Mouse (Mus musculus) lung, postnatal 0 days (tissue): ENCODE data around the gene Hipk2. TPM values are rescaled to one million over a fixed set of nuclear protein-coding genes. Genes with fewer than 3 reads are reported as not detected.

Experiments used
- ATAC-seq: fragments of 200-750 bp; cut with Nextera tagmentation; 2 replicates; pipeline ENCODE4 v1.8.0; 2017; ENCODE audit warnings: moderate library complexity
- DNase-seq: peaks from one replicate; pipeline ENCODE4 v3.0.0-alpha.2; 2016; ENCODE audit warnings: low spot score
- H3K27ac ChIP-seq: fragments of 300-500 bp; sonication (generic); 2 replicates; pipeline ENCODE4 v1.5.1; 2014; ENCODE audit warnings: antibody characterized with exemption, mild to moderate bottlenecking, low read length, mixed read lengths
- H3K27me3 ChIP-seq: fragments of 300-500 bp; sonication (generic); replicated peaks from 2 replicates; pipeline ENCODE4 v1.6.1; 2014; ENCODE audit warnings: low read length, mixed read lengths; ENCODE audit not compliant: insufficient read depth
- H3K36me3 ChIP-seq: fragments of 300-500 bp; sonication (generic); 2 replicates; pipeline ENCODE4 v1.6.1; 2014; ENCODE audit warnings: low read length, mixed read lengths; ENCODE audit not compliant: insufficient read depth
- H3K4me1 ChIP-seq: fragments of 300-500 bp; sonication (generic); 2 replicates; pipeline ENCODE4 v1.6.1; 2014; ENCODE audit warnings: antibody characterized with exemption, low read depth, low read length, mixed read lengths; ENCODE audit not compliant: insufficient read depth
- H3K4me2 ChIP-seq: fragments of 300-500 bp; sonication (generic); replicated peaks from 2 replicates; pipeline ENCODE4 v1.6.1; 2014; ENCODE audit warnings: low read depth, mild to moderate bottlenecking, low read length, moderate library complexity, mixed read lengths
- H3K4me3 ChIP-seq: fragments of 300-500 bp; sonication (generic); 2 replicates; pipeline ENCODE4 v1.5.1; 2014; ENCODE audit warnings: low read depth, low read length
- H3K9ac ChIP-seq: fragments of 300-500 bp; sonication (generic); replicated peaks from 2 replicates; pipeline ENCODE4 v1.6.1; 2014; ENCODE audit warnings: low read depth, mild to moderate bottlenecking
- H3K9me3 ChIP-seq: fragments of 300-500 bp; sonication (generic); 2 replicates; pipeline ENCODE4 v1.6.1; 2016; ENCODE audit warnings: low read length, mixed read lengths
- CTCF ChIP-seq: IDR thresholded peaks from 2 replicates; pipeline ENCODE4 v1.5.1; 2016; ENCODE audit warnings: antibody characterized with exemption, mild to moderate bottlenecking
- EP300 ChIP-seq: IDR thresholded peaks from 2 replicates; pipeline ENCODE4 v1.6.1; 2016; ENCODE audit warnings: antibody characterized with exemption, mild to moderate bottlenecking, control low read depth
- WGBS: fragments of 180-500 bp; shearing (Covaris S2); extraction: QIAGEN DNeasy Blood & Tissue Kit; methylation state at CpG from one replicate; pipeline ENCODE4 v1.1.7; 2014; 5-methylcytosine and 5-hydroxymethylcytosine counted together
- polyA plus RNA-seq: library from polyadenylated mRNA; unstranded; fragments of >200 nt; fragmentation: Nextera tagmentation; extraction: Ambion mirVana; gene quantifications from 2 replicates; pipeline ENCODE4 v1.2.1, GENCODE M21; 2015

Gene Hipk2
- polyA plus RNA-seq, 1 experiment from 2014 or later, result 18.4 TPM

DNA sequence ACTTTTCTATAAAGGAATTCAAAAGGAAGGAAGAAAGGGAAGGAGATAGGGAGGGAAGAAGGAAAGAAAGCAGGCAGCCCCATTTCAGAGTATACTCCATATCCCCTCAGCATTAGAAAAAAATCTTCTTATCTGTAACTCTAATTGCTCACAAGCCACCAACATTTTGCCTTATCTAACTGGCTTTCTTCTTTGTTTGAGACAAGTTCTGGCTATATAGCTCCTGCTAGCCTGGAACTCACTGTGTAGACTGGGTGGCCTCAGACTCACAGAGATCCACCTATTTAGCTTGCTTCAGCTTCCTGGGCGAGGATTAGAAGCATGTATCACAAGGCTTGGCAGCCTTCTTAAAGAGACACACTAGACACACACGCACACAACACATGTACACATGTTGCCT is 24.2 kb downstream of the Hipk2 start:
- H3K9me3 ChIP-seq, result no peaks in the 10 kb centered on the region
- no peaks in the 10 kb centered on the region for H3K27me3 ChIP-seq
- DNase-seq, result no peak
- TF ChIP-seq EP300, result no peak
- no peak for TF ChIP-seq CTCF
- ATAC-seq, result no peak
- peaks cover 21% of the 10 kb centered on the region; the same call in 1 of the 2 replicates for H3K4me1 ChIP-seq
- no peaks in the 10 kb centered on the region for H3K36me3 ChIP-seq
- WGBS, result 83% methylated on average over 2 of the region's 2 CpGs
- no peak overlapping the region for H3K4me2 ChIP-seq
- no peak overlapping the region for H3K4me3 ChIP-seq
- H3K9ac ChIP-seq, result no peak overlapping the region
- H3K27ac ChIP-seq, result no peak overlapping the region

DNA sequence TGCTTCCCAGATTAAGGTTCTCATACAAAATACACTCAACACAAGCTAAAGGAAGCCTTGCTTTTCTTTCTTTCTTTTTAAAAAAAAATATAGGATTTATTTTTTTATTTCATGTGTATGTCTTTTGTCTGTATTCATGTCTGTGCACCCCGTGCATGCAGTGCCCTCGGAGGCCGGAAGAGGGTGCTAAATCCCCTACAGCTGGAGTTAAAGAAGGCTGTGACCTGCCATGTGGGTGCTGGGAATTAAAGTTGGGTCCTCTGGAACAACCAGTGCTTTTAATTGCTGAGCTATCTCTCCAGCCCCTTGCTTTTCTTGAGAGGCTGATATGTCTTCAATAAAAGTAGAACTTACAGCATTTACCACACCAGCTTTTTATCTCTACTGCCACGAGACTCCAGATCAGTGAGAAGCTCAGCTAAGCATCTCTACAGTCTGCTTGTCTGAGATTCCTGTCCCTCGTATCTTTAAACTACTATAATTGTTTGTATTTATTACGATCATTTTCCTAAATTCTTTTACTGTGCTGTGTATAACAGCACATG is 25.2 kb downstream of the Hipk2 start:
- no peak overlapping the region for H3K4me2 ChIP-seq
- no peak overlapping the region for H3K4me3 ChIP-seq
- H3K9me3 ChIP-seq, result no peaks in the 10 kb centered on the region
- H3K4me1 ChIP-seq, result peaks cover 19% of the 10 kb centered on the region; the same call in 1 of the 2 replicates
- ATAC-seq (no peak), DNase-seq (no peak)
- no peak overlapping the region for H3K27ac ChIP-seq
- TF ChIP-seq EP300, result no peak
- TF ChIP-seq CTCF, result no peak
- H3K27me3 ChIP-seq, result no peaks in the 10 kb centered on the region
- no peak overlapping the region for H3K9ac ChIP-seq
- H3K36me3 ChIP-seq, result no peaks in the 10 kb centered on the region
- WGBS, result 93% methylated on average over 6 of the region's 6 CpGs

GRCm38 (mm10) chr6:38847958-38848910 is 27.7 kb downstream of the Hipk2 start:
- no peak for TF ChIP-seq CTCF
- TF ChIP-seq EP300, result no peak
- 76% methylated on average over 3 of the region's 3 CpGs for WGBS
- ATAC-seq (no peak), DNase-seq (no peak)
- no peaks in the 10 kb centered on the region for H3K9me3 ChIP-seq
- H3K9ac ChIP-seq, result no peak overlapping the region
- no peaks in the 10 kb centered on the region for H3K27me3 ChIP-seq
- H3K4me1 ChIP-seq, result peaks cover 22% of the 10 kb centered on the region; the same call in 1 of the 2 replicates
- no peak overlapping the region for H3K27ac ChIP-seq
- no peak overlapping the region for H3K4me2 ChIP-seq
- H3K36me3 ChIP-seq, result no peaks in the 10 kb centered on the region
- H3K4me3 ChIP-seq, result no peak overlapping the region

- Histone ChIP-seq H3K4me1 (peaks cover 22% of the 10 kb centered on the region; the same call in 1 of the 2 replicates), H3K27ac (no peak overlapping the region), H3K27me3 (no peaks in the 10 kb centered on the region), H3K9me3 (no peaks in the 10 kb centered on the region), H3K9ac (no peak overlapping the region), H3K4me3 (no peak overlapping the region), H3K36me3 (no peaks in the 10 kb centered on the region), H3K4me2 (no peak overlapping the region)
- no peak for TF ChIP-seq CTCF
- TF ChIP-seq EP300, result no peak
- WGBS, result 23% methylated on average over 1 of the region's 1 CpGs
- DNase-seq (no peak), ATAC-seq (no peak)
These were observed 28.5 kb downstream of the Hipk2 start for GRCm38 (mm10) chr6:38847447-38847846.

DNA sequence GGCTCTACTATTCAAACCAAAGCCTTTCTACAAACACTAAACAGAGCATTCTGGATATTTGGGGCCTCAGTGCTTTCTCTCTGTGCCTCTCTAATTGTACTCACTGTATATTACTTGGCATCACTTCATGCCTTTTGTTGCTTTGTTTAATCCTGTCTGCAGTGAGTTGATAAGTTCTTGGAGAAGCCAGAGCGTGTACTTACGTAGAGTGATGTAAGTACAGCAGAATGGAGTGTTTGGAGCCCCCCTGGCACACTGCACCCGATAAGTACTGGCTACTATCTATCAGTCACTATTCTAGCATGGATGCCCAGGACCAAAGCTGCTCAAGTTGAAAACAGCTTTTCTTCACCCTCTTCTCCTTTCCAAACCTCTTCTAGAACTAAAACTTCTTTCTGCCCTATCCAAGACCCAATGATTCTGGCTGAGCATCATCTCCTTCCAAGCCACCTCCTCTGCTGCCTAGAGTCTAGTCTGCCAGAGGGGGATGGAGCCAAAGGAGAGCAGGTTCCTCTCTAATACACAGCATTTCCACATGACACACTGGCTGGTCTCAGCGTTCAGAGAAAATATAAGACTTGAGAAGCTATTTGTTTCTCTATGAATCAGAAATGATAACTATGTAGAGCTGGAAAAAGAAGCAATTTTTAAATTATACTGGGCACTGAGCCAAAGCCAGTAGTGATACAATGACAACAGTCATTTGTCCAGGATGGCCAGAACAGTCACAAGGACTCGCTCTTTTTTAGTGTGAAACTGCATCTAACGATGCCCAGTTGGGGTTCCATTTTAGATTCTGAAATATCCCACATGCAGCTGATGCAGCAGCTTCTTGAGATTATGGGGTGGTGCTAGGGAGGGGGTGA is 29.4 kb downstream of the Hipk2 start:
- no peaks in the 10 kb centered on the region for H3K36me3 ChIP-seq
- DNase-seq (peak; percentile 54), ATAC-seq (peak; percentile 62)
- 0 out of 2 replicates have a peak overlapping the region, but pooled peaks have one; percentile 7 for H3K27ac ChIP-seq
- H3K4me1 ChIP-seq, result peaks cover 22% of the 10 kb centered on the region; the same call in 1 of the 2 replicates
- no peaks in the 10 kb centered on the region for H3K9me3 ChIP-seq
- H3K27me3 ChIP-seq, result no peaks in the 10 kb centered on the region
- H3K4me3 ChIP-seq, result no peak overlapping the region
- TF ChIP-seq EP300 (peak; percentile 73), CTCF (no peak)
- H3K9ac ChIP-seq, result no peak overlapping the region
- 33% methylated on average over 6 of the region's 6 CpGs for WGBS
- no peak overlapping the region for H3K4me2 ChIP-seq
